Mouse (Mus musculus): ENCODE data around the gene Fat4. TPM values are rescaled to one million over a fixed set of nuclear protein-coding genes. Genes with fewer than 3 reads are reported as not detected.
A peak's percentile ranks its signal among the peaks of the same experiment; 100 is the strongest.

Fat4 gene
- polyA plus RNA-seq (2012; ENCODE audit: insufficient read depth, insufficient read length, missing spikeins), result 0.13 and 0.24 TPM in 2 replicates

GRCm38 (mm10) chr3:38886890-38887355, at the start of gene Fat4:
Gene Fat4 (plus strand): TSS chr3:38886940.
- H3K4me1 ChIP-seq (ENCODE audit: control insufficient read depth, insufficient read depth, low read length), result peaks cover 3% of the 10 kb centered on the region; the same call in 1 of the 2 replicates
- peak within 1 kb of the TSS; percentile 51 for H3K4me3 ChIP-seq (ENCODE audit: insufficient read depth, low read length)
- no peak within 1 kb of the TSS for H3K27ac ChIP-seq (ENCODE audit: insufficient read depth, low read depth, low read length)
- TF ChIP-seq POLR2A (IDR thresholded peaks at IDR 0.05; ENCODE audit: borderline replicate concordance, low read depth, low read length) (no peak), CTCF (IDR thresholded peaks at IDR 0.05; ENCODE audit: low read depth, low read length) (no peak)

DNA sequence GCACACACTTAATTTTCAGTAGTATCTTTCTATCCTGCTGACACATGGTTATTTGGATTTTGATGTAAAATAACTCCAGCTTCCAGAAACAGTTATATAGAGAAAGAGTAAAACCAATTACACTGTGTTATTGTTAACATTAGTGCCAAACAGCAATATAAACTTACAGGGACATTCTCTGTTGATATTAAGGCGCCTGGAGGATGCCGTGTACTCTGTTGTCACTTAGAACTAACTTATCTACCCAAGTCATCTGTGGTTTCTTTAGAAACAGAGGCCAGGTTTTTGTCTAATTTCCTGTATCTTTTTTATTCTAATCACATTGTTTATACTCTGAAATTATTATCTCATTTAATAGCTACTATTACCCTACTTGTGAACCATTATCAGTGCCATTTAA, 47.3 kb upstream of the Fat4 start:
- Histone ChIP-seq H3K4me1 (ENCODE audit: control insufficient read depth, insufficient read depth, low read length) (no peaks in the 10 kb centered on the region), H3K4me3 (ENCODE audit: insufficient read depth, low read length) (no peak overlapping the region), H3K27ac (ENCODE audit: insufficient read depth, low read depth, low read length) (no peak overlapping the region)
- no peak for TF ChIP-seq POLR2A (IDR thresholded peaks at IDR 0.05; ENCODE audit: borderline replicate concordance, low read depth, low read length)
- no peak for TF ChIP-seq CTCF (IDR thresholded peaks at IDR 0.05; ENCODE audit: low read depth, low read length)

- Histone ChIP-seq H3K4me3 (ENCODE audit: insufficient read depth, low read length) (no peak overlapping the region), H3K4me1 (ENCODE audit: control insufficient read depth, insufficient read depth, low read length) (no peaks in the 10 kb centered on the region), H3K27ac (ENCODE audit: insufficient read depth, low read depth, low read length) (no peak overlapping the region)
- TF ChIP-seq CTCF (IDR thresholded peaks at IDR 0.05; ENCODE audit: low read depth, low read length), result no peak
- no peak for TF ChIP-seq POLR2A (IDR thresholded peaks at IDR 0.05; ENCODE audit: borderline replicate concordance, low read depth, low read length)
Measured at GRCm38 (mm10) chr3:38843000-38843538, 43.7 kb upstream of the Fat4 start.

DNA sequence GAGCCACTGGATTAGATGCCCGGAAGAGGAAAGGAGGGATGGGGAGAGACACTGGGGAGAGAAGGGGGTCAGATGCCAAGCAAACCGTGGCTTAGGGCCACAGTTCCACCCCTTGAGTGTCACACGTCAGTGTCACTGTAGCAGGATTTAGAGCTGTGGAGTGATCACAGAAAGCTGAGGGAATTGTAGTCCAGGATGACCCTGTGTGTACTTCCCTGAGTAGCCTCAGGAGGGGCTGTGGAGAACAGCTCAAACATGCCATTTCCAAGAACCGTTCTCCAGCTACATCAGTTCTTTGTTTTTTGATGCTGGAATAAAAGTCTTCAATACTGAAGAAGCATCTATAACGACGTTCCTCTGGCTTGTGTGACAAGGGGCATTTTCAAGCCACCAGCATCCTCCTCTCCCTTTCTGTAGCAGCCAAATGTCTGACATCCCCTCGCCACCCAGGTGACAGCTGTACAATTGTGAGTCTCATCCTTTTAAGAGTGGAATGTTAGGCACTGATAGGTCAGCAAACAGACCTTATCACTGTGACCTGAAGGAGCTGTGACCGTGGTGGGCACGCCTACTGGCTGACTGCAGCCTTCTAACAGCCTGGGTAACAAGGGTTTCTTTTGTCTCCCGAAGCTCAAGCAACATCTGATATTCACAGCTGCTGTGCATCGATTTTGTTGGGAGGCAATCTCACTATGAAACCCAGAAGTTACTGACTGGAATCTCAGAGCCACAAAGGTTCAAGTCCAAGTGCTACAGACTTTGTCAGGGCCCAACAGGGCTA, 39.9 kb upstream of the Fat4 start:
- Histone ChIP-seq H3K27ac (ENCODE audit: insufficient read depth, low read depth, low read length) (no peak overlapping the region), H3K4me1 (ENCODE audit: control insufficient read depth, insufficient read depth, low read length) (no peaks in the 10 kb centered on the region), H3K4me3 (ENCODE audit: insufficient read depth, low read length) (no peak overlapping the region)
- no peak for TF ChIP-seq POLR2A (IDR thresholded peaks at IDR 0.05; ENCODE audit: borderline replicate concordance, low read depth, low read length)

DNA sequence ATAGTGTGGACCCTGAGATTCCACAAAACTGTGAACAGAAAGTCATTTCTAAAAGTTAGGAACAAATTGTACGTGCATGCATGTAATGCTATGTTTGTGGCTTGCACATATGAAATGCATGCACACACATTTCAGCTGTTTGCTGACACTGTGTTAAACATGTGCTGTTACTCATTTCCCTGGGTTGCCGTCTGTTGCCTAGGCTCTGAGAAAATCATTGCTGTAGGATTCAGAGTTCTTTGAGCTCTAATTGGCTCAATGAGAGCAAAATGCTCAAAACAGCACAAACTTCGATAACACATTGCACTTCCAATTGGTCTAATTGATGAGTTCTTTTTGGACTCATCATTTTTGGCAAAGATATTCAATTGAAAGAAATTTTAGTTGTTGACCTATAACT, 37.7 kb upstream of the Fat4 start:
- H3K4me3 ChIP-seq (ENCODE audit: insufficient read depth, low read length), result no peak overlapping the region
- no peaks in the 10 kb centered on the region for H3K4me1 ChIP-seq (ENCODE audit: control insufficient read depth, insufficient read depth, low read length)
- no peak overlapping the region for H3K27ac ChIP-seq (ENCODE audit: insufficient read depth, low read depth, low read length)
- TF ChIP-seq POLR2A (IDR thresholded peaks at IDR 0.05; ENCODE audit: borderline replicate concordance, low read depth, low read length) (no peak), CTCF (IDR thresholded peaks at IDR 0.05; ENCODE audit: low read depth, low read length) (no peak)

DNA sequence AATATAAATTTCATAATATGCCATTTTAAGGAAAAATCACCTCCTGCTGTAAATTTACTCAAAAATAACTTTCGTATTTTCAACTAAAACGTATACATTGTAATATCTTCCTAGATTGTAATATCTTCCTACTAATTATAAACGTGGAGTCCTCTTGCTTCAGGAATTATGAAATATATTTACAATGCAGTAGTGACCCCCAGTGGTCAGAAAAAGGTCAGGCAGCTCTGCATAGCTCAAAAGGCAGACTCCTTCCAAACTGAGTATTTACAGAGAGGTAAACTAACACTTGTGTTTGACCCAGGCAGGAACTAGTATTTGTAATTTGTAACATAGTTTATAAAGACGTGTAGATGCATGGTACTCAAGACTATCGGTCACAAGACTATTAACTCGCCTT, 37.2 kb upstream of the Fat4 start:
- no peak overlapping the region for H3K27ac ChIP-seq (ENCODE audit: insufficient read depth, low read depth, low read length)
- H3K4me1 ChIP-seq (ENCODE audit: control insufficient read depth, insufficient read depth, low read length), result no peaks in the 10 kb centered on the region
- no peak overlapping the region for H3K4me3 ChIP-seq (ENCODE audit: insufficient read depth, low read length)
- TF ChIP-seq POLR2A (IDR thresholded peaks at IDR 0.05; ENCODE audit: borderline replicate concordance, low read depth, low read length), result no peak
- no peak for TF ChIP-seq CTCF (IDR thresholded peaks at IDR 0.05; ENCODE audit: low read depth, low read length)

- TF ChIP-seq POLR2A (IDR thresholded peaks at IDR 0.05; ENCODE audit: borderline replicate concordance, low read depth, low read length) (no peak), CTCF (IDR thresholded peaks at IDR 0.05; ENCODE audit: low read depth, low read length) (no peak)
- no peaks in the 10 kb centered on the region for H3K4me1 ChIP-seq (ENCODE audit: control insufficient read depth, insufficient read depth, low read length)
- H3K27ac ChIP-seq (ENCODE audit: insufficient read depth, low read depth, low read length), result no peak overlapping the region
- no peak overlapping the region for H3K4me3 ChIP-seq (ENCODE audit: insufficient read depth, low read length)
Measured at GRCm38 (mm10) chr3:38853650-38854049, 33.1 kb upstream of the Fat4 start.

GRCm38 (mm10) chr3:38860683-38861082, 26.1 kb upstream of the Fat4 start:
- Histone ChIP-seq H3K27ac (ENCODE audit: insufficient read depth, low read depth, low read length) (no peak overlapping the region), H3K4me3 (ENCODE audit: insufficient read depth, low read length) (no peak overlapping the region), H3K4me1 (ENCODE audit: control insufficient read depth, insufficient read depth, low read length) (no peaks in the 10 kb centered on the region)
- TF ChIP-seq POLR2A (IDR thresholded peaks at IDR 0.05; ENCODE audit: borderline replicate concordance, low read depth, low read length) (no peak), CTCF (IDR thresholded peaks at IDR 0.05; ENCODE audit: low read depth, low read length) (no peak)

GRCm38 (mm10) chr3:38871291-38871690, 15.4 kb upstream of the Fat4 start:
- no peak overlapping the region for H3K4me3 ChIP-seq (ENCODE audit: insufficient read depth, low read length)
- H3K4me1 ChIP-seq (ENCODE audit: control insufficient read depth, insufficient read depth, low read length), result no peaks in the 10 kb centered on the region
- no peak for TF ChIP-seq CTCF (IDR thresholded peaks at IDR 0.05; ENCODE audit: low read depth, low read length)
- TF ChIP-seq POLR2A (IDR thresholded peaks at IDR 0.05; ENCODE audit: borderline replicate concordance, low read depth, low read length), result no peak
- no peak overlapping the region for H3K27ac ChIP-seq (ENCODE audit: insufficient read depth, low read depth, low read length)

DNA sequence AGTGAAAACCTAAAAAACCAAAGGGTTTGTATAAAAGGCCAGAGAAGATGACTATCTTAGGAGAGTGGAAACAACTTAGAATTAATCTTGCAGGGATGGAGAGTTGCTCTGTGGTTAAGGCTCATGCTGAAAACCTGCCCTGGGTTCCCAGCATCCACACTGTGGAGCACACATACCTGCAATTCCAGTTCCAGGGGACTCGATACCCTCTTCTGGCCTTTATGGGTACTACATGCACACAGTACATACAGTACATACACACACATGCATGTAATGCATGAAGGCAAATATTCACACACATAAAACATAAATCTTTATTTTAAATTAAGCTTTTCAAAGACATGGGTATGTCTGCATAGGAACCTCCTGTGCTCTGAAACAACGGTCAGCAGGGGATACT, 10.9 kb upstream of the Fat4 start:
- no peak for TF ChIP-seq POLR2A (IDR thresholded peaks at IDR 0.05; ENCODE audit: borderline replicate concordance, low read depth, low read length)
- no peak for TF ChIP-seq CTCF (IDR thresholded peaks at IDR 0.05; ENCODE audit: low read depth, low read length)
- H3K4me3 ChIP-seq (ENCODE audit: insufficient read depth, low read length), result no peak overlapping the region
- H3K27ac ChIP-seq (ENCODE audit: insufficient read depth, low read depth, low read length), result no peak overlapping the region
- H3K4me1 ChIP-seq (ENCODE audit: control insufficient read depth, insufficient read depth, low read length), result no peaks in the 10 kb centered on the region

Measured in bone marrow macrophage, adult 2 months (primary cell).